Mouse (Mus musculus) lung, adult 2 months (tissue): Measurements from ENCODE around the gene Fam155a.

ENCODE experiments used
- CTCF ChIP-seq: fragments of 200-500 bp; IDR thresholded peaks from 2 replicates; pipeline ENCODE4 v1.5.1; 2011; ENCODE audit warnings: mild to moderate bottlenecking, low read length, control low read depth; ENCODE audit not compliant: insufficient read depth
- POLR2A ChIP-seq: fragments of 200-500 bp; IDR thresholded peaks from 2 replicates; pipeline ENCODE4 v1.6.1; 2011; ENCODE audit warnings: low read depth, mild to moderate bottlenecking, control low read depth, low read length, borderline replicate concordance; ENCODE audit errors: extremely low read depth

GRCm38 (mm10) chr8:9404651-9405050, 366.3 kb downstream of the Fam155a start:
- TF ChIP-seq CTCF (no peak), POLR2A (no peak)
